Mouse (Mus musculus): ENCODE measurements around the gene Robo1. TPM values are rescaled to one million over a fixed set of nuclear protein-coding genes. Genes with fewer than 3 reads are reported as not detected.

Gene Robo1
- polyA plus RNA-seq, 1 experiment = 3.5 TPM

DNA sequence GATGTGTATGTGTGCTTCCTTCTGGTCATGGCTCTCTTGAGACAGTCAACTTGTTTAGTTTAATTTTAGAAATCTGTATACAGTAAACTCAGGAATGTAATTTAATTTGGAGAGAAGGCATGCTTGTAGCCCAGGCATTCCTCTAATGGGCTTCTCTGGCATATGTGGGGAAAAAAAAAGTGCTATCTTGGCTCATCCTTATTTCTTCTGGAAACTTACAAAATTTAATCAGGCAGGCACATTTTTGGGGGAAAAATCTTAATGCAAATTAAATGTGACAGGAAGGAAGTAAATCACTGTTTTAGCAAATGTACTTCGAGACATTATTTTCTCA, 487.2 kb downstream of the Robo1 start:
- H3K4me3 ChIP-seq (ENCODE audit: control insufficient read depth, low read depth, low read length) = no peak overlapping the region
- H3K27ac ChIP-seq (ENCODE audit: control insufficient read depth, insufficient read depth, low read depth, low read length) = no peak overlapping the region
- H3K36me3 ChIP-seq (ENCODE audit: control insufficient read depth, insufficient read depth, low read length) = no peaks in the 10 kb centered on the region
- no peaks in the 10 kb centered on the region for H3K27me3 ChIP-seq (ENCODE audit: control insufficient read depth, insufficient read depth, low read length)
- TF ChIP-seq CTCF (IDR thresholded peaks at IDR 0.05; ENCODE audit: control insufficient read depth, insufficient read depth, insufficient replicate concordance, low read depth, low read length) (no peak), POLR2A (IDR thresholded peaks at IDR 0.05; ENCODE audit: control insufficient read depth, low read depth, low read length) (no peak)
- no peaks in the 10 kb centered on the region for H3K4me1 ChIP-seq (ENCODE audit: control insufficient read depth, insufficient read depth, low read length)

DNA sequence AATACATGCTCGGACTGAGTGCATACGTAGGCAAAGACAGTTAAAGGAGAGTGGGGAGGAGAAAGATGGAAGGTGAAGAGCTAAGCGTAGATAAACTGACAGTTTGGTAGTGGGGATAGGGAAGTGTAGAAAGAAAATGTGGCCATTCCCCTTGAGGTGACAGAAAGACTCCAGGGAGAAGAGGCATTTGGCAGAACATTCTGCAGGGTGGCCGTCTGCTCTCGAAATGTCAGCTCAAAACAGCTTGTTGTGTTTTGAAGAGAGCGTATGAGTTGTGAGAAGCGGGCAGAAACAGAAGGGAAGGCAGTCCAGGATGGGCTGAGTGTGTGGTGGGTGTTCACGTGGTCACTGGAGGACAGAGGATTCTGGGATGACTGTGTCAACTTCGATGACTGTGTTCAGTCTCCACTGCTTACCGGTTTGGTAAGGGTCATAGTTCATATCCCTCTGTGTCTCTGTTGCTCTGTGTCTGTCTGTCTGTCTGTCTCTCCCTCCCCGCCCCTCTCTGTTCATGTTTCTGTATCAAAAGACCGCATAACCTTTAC, 490.4 kb downstream of the Robo1 start:
- H3K27me3 ChIP-seq (ENCODE audit: control insufficient read depth, insufficient read depth, low read length) = no peaks in the 10 kb centered on the region
- no peak for TF ChIP-seq POLR2A (IDR thresholded peaks at IDR 0.05; ENCODE audit: control insufficient read depth, low read depth, low read length)
- no peak for TF ChIP-seq CTCF (IDR thresholded peaks at IDR 0.05; ENCODE audit: control insufficient read depth, insufficient read depth, insufficient replicate concordance, low read depth, low read length)
- H3K27ac ChIP-seq (ENCODE audit: control insufficient read depth, insufficient read depth, low read depth, low read length) = no peak overlapping the region
- no peaks in the 10 kb centered on the region for H3K4me1 ChIP-seq (ENCODE audit: control insufficient read depth, insufficient read depth, low read length)
- no peak overlapping the region for H3K4me3 ChIP-seq (ENCODE audit: control insufficient read depth, low read depth, low read length)
- H3K36me3 ChIP-seq (ENCODE audit: control insufficient read depth, insufficient read depth, low read length) = no peaks in the 10 kb centered on the region

DNA sequence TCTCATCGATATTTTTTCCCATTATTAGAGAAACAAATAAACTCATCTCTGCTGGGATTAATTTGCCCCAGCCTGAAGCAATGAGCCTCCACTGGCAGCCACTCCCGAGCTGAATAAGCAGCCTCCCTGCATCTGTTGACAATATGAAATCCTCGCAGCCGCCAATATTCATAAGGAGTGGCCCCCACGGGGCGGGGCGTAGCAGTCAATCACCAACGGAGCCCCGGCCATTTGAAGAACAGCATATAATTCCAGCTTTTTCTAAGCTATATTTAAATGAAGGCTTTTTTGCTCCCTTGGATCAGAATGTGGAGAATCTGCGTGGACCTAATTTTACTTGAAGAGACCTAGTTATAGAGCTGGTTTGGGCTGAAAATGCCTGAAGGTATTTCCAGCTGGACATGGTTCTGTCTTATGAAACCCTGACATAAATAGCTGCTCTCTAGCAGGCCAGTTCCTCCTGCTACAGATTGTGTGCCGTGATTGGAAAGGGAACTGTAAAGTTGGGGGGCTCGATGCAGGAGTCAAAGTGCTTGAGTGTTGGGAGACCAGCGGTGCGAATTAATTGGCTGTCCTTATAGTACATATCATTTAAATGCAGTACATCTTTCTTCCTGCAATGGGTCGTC, 492.1 kb downstream of the Robo1 start:
- H3K27ac ChIP-seq (ENCODE audit: control insufficient read depth, insufficient read depth, low read depth, low read length) = no peak overlapping the region
- no peaks in the 10 kb centered on the region for H3K4me1 ChIP-seq (ENCODE audit: control insufficient read depth, insufficient read depth, low read length)
- no peak for TF ChIP-seq POLR2A (IDR thresholded peaks at IDR 0.05; ENCODE audit: control insufficient read depth, low read depth, low read length)
- no peaks in the 10 kb centered on the region for H3K27me3 ChIP-seq (ENCODE audit: control insufficient read depth, insufficient read depth, low read length)
- H3K36me3 ChIP-seq (ENCODE audit: control insufficient read depth, insufficient read depth, low read length) = no peaks in the 10 kb centered on the region
- no peak overlapping the region for H3K4me3 ChIP-seq (ENCODE audit: control insufficient read depth, low read depth, low read length)

DNA sequence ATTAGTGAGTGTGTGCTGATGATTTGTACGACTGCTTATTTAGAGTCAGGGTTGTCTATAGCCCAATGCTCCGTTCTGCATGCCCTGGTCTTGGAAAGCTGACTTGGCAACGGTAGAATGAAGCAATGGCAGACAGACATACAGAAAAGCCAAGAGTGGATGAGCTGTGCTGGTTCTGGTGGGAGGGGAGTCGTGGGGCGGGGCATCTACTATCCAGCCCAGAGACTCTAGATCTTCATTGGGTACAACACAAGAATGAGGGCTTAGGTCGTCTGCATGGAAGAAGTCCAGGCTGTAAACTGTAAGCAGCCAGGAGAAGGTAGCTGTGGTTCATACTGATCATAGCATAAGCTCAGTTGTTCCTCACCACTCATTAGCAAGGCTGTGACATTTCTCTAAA, 492.7 kb downstream of the Robo1 start:
- no peaks in the 10 kb centered on the region for H3K27me3 ChIP-seq (ENCODE audit: control insufficient read depth, insufficient read depth, low read length)
- no peaks in the 10 kb centered on the region for H3K36me3 ChIP-seq (ENCODE audit: control insufficient read depth, insufficient read depth, low read length)
- no peak for TF ChIP-seq POLR2A (IDR thresholded peaks at IDR 0.05; ENCODE audit: control insufficient read depth, low read depth, low read length)
- TF ChIP-seq CTCF (IDR thresholded peaks at IDR 0.05; ENCODE audit: control insufficient read depth, insufficient read depth, insufficient replicate concordance, low read depth, low read length) = no peak
- H3K27ac ChIP-seq (ENCODE audit: control insufficient read depth, insufficient read depth, low read depth, low read length) = no peak overlapping the region
- no peaks in the 10 kb centered on the region for H3K4me1 ChIP-seq (ENCODE audit: control insufficient read depth, insufficient read depth, low read length)
- H3K4me3 ChIP-seq (ENCODE audit: control insufficient read depth, low read depth, low read length) = no peak overlapping the region

DNA sequence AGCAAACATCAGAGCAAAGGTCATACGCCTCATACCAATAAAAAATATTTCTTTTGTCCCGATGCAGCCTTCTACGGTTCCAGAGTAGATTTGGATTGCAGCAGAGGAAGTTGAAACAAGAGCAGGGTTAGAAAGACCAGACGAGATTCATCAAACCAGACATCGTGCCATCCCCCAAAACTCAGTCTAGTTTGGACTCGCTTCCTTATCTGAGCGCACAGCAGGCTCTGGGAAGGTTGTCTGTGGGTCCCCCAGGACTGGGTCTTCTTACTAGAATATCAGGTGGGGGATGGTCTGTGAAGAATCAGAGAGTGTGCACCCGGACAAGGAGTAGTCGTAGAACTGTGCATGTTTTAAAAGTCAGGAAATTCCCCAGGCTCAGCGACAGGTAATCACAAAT, 500.2 kb downstream of the Robo1 start:
- no peak for TF ChIP-seq CTCF (IDR thresholded peaks at IDR 0.05; ENCODE audit: control insufficient read depth, insufficient read depth, insufficient replicate concordance, low read depth, low read length)
- TF ChIP-seq POLR2A (IDR thresholded peaks at IDR 0.05; ENCODE audit: control insufficient read depth, low read depth, low read length) = no peak
- Histone ChIP-seq H3K27ac (ENCODE audit: control insufficient read depth, insufficient read depth, low read depth, low read length) (no peak overlapping the region; the same call in 1 of the 2 replicates), H3K27me3 (ENCODE audit: control insufficient read depth, insufficient read depth, low read length) (no peaks in the 10 kb centered on the region), H3K4me3 (ENCODE audit: control insufficient read depth, low read depth, low read length) (no peak overlapping the region), H3K36me3 (ENCODE audit: control insufficient read depth, insufficient read depth, low read length) (no peaks in the 10 kb centered on the region), H3K4me1 (ENCODE audit: control insufficient read depth, insufficient read depth, low read length) (no peaks in the 10 kb centered on the region)

DNA sequence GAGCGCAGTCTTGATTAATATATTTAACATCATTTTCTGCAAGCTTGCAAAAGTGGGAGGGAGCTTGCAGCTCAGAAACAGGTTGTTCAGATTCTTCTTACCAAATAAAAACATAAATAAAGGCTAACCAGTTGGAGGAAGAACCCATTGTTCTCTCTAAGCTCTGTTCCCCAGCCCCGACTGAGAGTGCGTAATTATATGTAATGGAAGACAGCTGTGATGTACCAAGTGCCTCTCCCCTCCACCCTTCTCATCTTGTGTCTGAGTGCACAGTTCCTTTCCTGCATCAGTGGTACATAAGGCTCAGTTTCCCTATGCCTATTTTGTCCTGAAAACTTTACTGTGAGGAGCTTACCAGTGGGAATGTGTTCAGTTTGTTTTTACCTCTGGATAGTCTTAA, 502.8 kb downstream of the Robo1 start:
- no peak for TF ChIP-seq CTCF (IDR thresholded peaks at IDR 0.05; ENCODE audit: control insufficient read depth, insufficient read depth, insufficient replicate concordance, low read depth, low read length)
- TF ChIP-seq POLR2A (IDR thresholded peaks at IDR 0.05; ENCODE audit: control insufficient read depth, low read depth, low read length) = no peak
- Histone ChIP-seq H3K27me3 (ENCODE audit: control insufficient read depth, insufficient read depth, low read length) (no peaks in the 10 kb centered on the region), H3K4me3 (ENCODE audit: control insufficient read depth, low read depth, low read length) (no peak overlapping the region), H3K4me1 (ENCODE audit: control insufficient read depth, insufficient read depth, low read length) (no peaks in the 10 kb centered on the region), H3K27ac (ENCODE audit: control insufficient read depth, insufficient read depth, low read depth, low read length) (no peak overlapping the region), H3K36me3 (ENCODE audit: control insufficient read depth, insufficient read depth, low read length) (no peaks in the 10 kb centered on the region)

DNA sequence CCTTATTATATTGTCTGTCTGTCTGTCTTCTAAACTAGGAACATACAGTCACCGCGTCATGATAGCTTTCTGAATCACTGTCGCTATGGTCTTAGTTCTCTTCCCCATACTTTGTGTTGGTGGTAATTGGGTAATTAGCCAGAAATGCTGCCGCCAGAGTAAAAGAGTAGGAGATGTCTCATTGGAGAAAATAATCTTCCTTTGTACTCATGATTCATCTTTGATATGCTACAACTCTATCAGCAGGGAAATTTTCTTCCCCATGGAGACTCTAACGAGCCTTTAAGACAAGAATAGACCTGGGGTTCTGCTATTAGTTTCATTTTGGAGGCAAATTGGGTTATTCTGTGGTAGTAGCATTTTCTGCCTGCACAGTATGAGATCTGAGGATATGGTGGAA, 503.4 kb downstream of the Robo1 start:
- TF ChIP-seq POLR2A (IDR thresholded peaks at IDR 0.05; ENCODE audit: control insufficient read depth, low read depth, low read length) (no peak), CTCF (IDR thresholded peaks at IDR 0.05; ENCODE audit: control insufficient read depth, insufficient read depth, insufficient replicate concordance, low read depth, low read length) (no peak)
- no peaks in the 10 kb centered on the region for H3K36me3 ChIP-seq (ENCODE audit: control insufficient read depth, insufficient read depth, low read length)
- no peaks in the 10 kb centered on the region for H3K27me3 ChIP-seq (ENCODE audit: control insufficient read depth, insufficient read depth, low read length)
- no peak overlapping the region for H3K27ac ChIP-seq (ENCODE audit: control insufficient read depth, insufficient read depth, low read depth, low read length)
- no peaks in the 10 kb centered on the region for H3K4me1 ChIP-seq (ENCODE audit: control insufficient read depth, insufficient read depth, low read length)
- H3K4me3 ChIP-seq (ENCODE audit: control insufficient read depth, low read depth, low read length) = no peak overlapping the region

DNA sequence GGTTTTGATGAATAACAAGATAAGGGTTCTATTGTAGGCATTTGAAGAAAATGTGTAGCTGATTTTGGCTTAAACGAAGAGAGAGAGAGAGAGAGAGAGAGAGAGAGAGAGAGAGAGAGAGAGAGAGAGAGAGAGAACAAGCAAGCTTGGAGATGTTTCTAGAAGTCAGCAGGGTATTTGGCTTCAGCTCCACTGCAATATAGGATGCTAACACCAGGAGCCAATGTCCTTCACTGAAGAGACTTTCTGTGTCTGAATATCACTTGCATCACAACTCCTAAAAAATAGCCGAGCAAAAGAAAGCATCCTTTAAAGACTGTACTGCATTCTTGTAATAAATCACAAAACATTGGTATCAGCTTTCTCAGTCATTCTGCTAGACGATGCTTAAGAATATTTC, 503.8 kb downstream of the Robo1 start:
- H3K36me3 ChIP-seq (ENCODE audit: control insufficient read depth, insufficient read depth, low read length) = no peaks in the 10 kb centered on the region
- no peak overlapping the region for H3K4me3 ChIP-seq (ENCODE audit: control insufficient read depth, low read depth, low read length)
- no peak overlapping the region for H3K27ac ChIP-seq (ENCODE audit: control insufficient read depth, insufficient read depth, low read depth, low read length)
- H3K4me1 ChIP-seq (ENCODE audit: control insufficient read depth, insufficient read depth, low read length) = no peaks in the 10 kb centered on the region
- no peaks in the 10 kb centered on the region for H3K27me3 ChIP-seq (ENCODE audit: control insufficient read depth, insufficient read depth, low read length)
- TF ChIP-seq POLR2A (IDR thresholded peaks at IDR 0.05; ENCODE audit: control insufficient read depth, low read depth, low read length) (no peak), CTCF (IDR thresholded peaks at IDR 0.05; ENCODE audit: control insufficient read depth, insufficient read depth, insufficient replicate concordance, low read depth, low read length) (no peak)
